11 mouse cellular contexts compared by ENCODE assay signal in genomic region chr19:6390251-6390650, GRCm38 (mm10). TPM values are rescaled to one million over a fixed set of nuclear protein-coding genes. Genes with fewer than 3 reads are reported as not detected.
DNase-seq lines count a peak whose midpoint lies in the region; ATAC-seq lines count a peak whose summit lies in the region.
"Had no signal": no experiment of that assay in that cellular context is flagged by ENCODE, and none has a peak within 500 bp of the region (broad histone marks: within the 10 kb centered on the region; RNA-seq: fewer than 3 reads in every experiment).

No protein-coding gene starts in this region.

- no peaks in the 10 kb centered on the region; the same call in 1 of the 2 replicates for H3K27me3 ChIP-seq in heart, embryonic 13.5 days (replicated peaks)
- no peaks in the 10 kb centered on the region for H3K27me3 ChIP-seq in neural tube, embryonic 13.5 days
- peaks cover 9% of the 10 kb centered on the region for H3K27me3 ChIP-seq in liver, embryonic 13.5 days
- H3K27me3 ChIP-seq: embryonic facial prominence, embryonic 12.5 days had no signal

- H3K4me3 ChIP-seq in heart, embryonic 13.5 days = no peak overlapping the region
- no peak overlapping the region for H3K4me3 ChIP-seq in neural tube, embryonic 13.5 days
- H3K4me3 ChIP-seq in liver, embryonic 13.5 days (replicated peaks) = no peak overlapping the region

- H3K27ac ChIP-seq in heart, embryonic 13.5 days (replicated peaks) = no peak overlapping the region
- no peak overlapping the region for H3K27ac ChIP-seq in neural tube, embryonic 13.5 days (replicated peaks)
- H3K27ac ChIP-seq in liver, embryonic 13.5 days = no peak overlapping the region
- H3K27ac ChIP-seq: embryonic facial prominence, embryonic 12.5 days; midbrain, embryonic 12.5 days had no signal

- H3K9me3 ChIP-seq in heart, embryonic 13.5 days = no peaks in the 10 kb centered on the region
- H3K9me3 ChIP-seq in neural tube, embryonic 13.5 days = no peaks in the 10 kb centered on the region
- H3K9me3 ChIP-seq in liver, embryonic 13.5 days (replicated peaks) = no peaks in the 10 kb centered on the region
- H3K9me3 ChIP-seq: embryonic facial prominence, embryonic 12.5 days; midbrain, embryonic 12.5 days had no signal

- H3K4me2 ChIP-seq in heart, embryonic 13.5 days = no peak overlapping the region
- peak overlapping the region; percentile 53 for H3K4me2 ChIP-seq in neural tube, embryonic 13.5 days
- H3K4me2 ChIP-seq in liver, embryonic 13.5 days = peak overlapping the region; percentile 61

- ATAC-seq in heart, embryonic 13.5 days (ENCODE audit: extremely low read depth, insufficient number of reproducible peaks, low FRiP score, low TSS enrichment) = no peak
- no peak for ATAC-seq in neural tube, embryonic 13.5 days (ENCODE audit: low read depth)
- no peak for ATAC-seq in liver, embryonic 13.5 days (ENCODE audit: low read depth)

- H3K4me1 ChIP-seq in heart, embryonic 13.5 days = peaks cover 26% of the 10 kb centered on the region
- peaks cover 8% of the 10 kb centered on the region for H3K4me1 ChIP-seq in neural tube, embryonic 13.5 days (replicated peaks)
- H3K4me1 ChIP-seq in liver, embryonic 13.5 days (replicated peaks) = peaks cover 25% of the 10 kb centered on the region

- no peak for DNase-seq in heart, adult 18-20 months
- DNase-seq in neural tube, embryonic 10.5 days (ENCODE audit: extremely low spot score, low spot score) = no peak
- DNase-seq in liver, embryonic 13.5 days = no peak
- no peak for DNase-seq in left cerebral cortex, adult 11 months (ENCODE audit: low spot score)
- no peak for DNase-seq in gastrocnemius, postnatal 10 days
- no peak for DNase-seq in right cerebral cortex, postnatal 4 days
- DNase-seq: kidney, adult 8-10 months had no signal

- 0 out of 2 replicates have a peak overlapping the region, but pooled peaks have one; percentile 40 for H3K9ac ChIP-seq in heart, embryonic 13.5 days
- H3K9ac ChIP-seq in neural tube, embryonic 13.5 days = no peak overlapping the region
- no peak overlapping the region for H3K9ac ChIP-seq in liver, embryonic 13.5 days
- H3K9ac ChIP-seq: midbrain, embryonic 12.5 days had no signal

- H3K36me3 ChIP-seq in heart, embryonic 13.5 days = peaks cover 80% of the 10 kb centered on the region
- no peaks in the 10 kb centered on the region for H3K36me3 ChIP-seq in neural tube, embryonic 13.5 days
- no peaks in the 10 kb centered on the region for H3K36me3 ChIP-seq in liver, embryonic 13.5 days
- H3K36me3 ChIP-seq: embryonic facial prominence, embryonic 12.5 days; midbrain, embryonic 12.5 days had no signal

- WGBS in heart, embryonic 13.5 days = 63% methylated on average over 6 of the region's 6 CpGs
- 62% methylated on average over 6 of the region's 6 CpGs for WGBS in neural tube, embryonic 13.5 days
- WGBS in liver, embryonic 13.5 days (ENCODE audit: insufficient replicate concordance) = 50% methylated on average over 6 of the region's 6 CpGs

RNA-seq across cellular contexts. Expression of gene Pygm, which starts 6.1 kb away (rescaled TPM):
- 203 and 219 TPM in 2 replicates for polyA plus RNA-seq in heart, embryonic 13.5 days (2015; fragmentation: Nextera tagmentation; extraction: Ambion mirVana)
- total RNA-seq in heart, adult 18-20 months (2021) = 1,000 to 10,000 TPM; 1,224 to 1,269 TPM
- polyA plus RNA-seq in neural tube, embryonic 13.5 days (2015; fragmentation: Nextera tagmentation; extraction: Ambion mirVana) = 5.7 and 6.3 TPM in 2 replicates
- 2.7 and 2.9 TPM in 2 replicates for polyA plus RNA-seq in liver, embryonic 13.5 days (2015; fragmentation: Nextera tagmentation; extraction: Ambion mirVana)
- total RNA-seq in gastrocnemius, postnatal 10 days (2021) = 1,000 to 10,000 TPM; 3,066 to 3,425 TPM

RNA-seq across cellular contexts. Expression of gene Rasgrp2, which starts 8.9 kb away (rescaled TPM):
- polyA plus RNA-seq in heart, embryonic 13.5 days (2015; fragmentation: Nextera tagmentation; extraction: Ambion mirVana) = 38.4 and 53.6 TPM in 2 replicates
- 10 to 100 TPM; 37.7 to 53.4 TPM for total RNA-seq in heart, adult 18-20 months (2021)
- polyA plus RNA-seq in neural tube, embryonic 13.5 days (2015; fragmentation: Nextera tagmentation; extraction: Ambion mirVana) = 44.1 and 49.9 TPM in 2 replicates
- 77.2 and 85.3 TPM in 2 replicates for polyA plus RNA-seq in liver, embryonic 13.5 days (2015; fragmentation: Nextera tagmentation; extraction: Ambion mirVana)
- 10 to 100 TPM; 30.5 to 31.4 TPM for total RNA-seq in gastrocnemius, postnatal 10 days (2021)

RNA-seq across cellular contexts. Expression of gene Sf1, which starts 26.8 kb away (rescaled TPM):
- 89.2 and 89.7 TPM in 2 replicates for polyA plus RNA-seq in heart, embryonic 13.5 days (2015; fragmentation: Nextera tagmentation; extraction: Ambion mirVana)
- 10 to 100 TPM; 66.5 to 94.7 TPM for total RNA-seq in heart, adult 18-20 months (2021)
- 107 and 119 TPM in 2 replicates for polyA plus RNA-seq in neural tube, embryonic 13.5 days (2015; fragmentation: Nextera tagmentation; extraction: Ambion mirVana)
- polyA plus RNA-seq in liver, embryonic 13.5 days (2015; fragmentation: Nextera tagmentation; extraction: Ambion mirVana) = 68.4 and 92.3 TPM in 2 replicates
- total RNA-seq in gastrocnemius, postnatal 10 days (2021) = 100 to 1,000 TPM in 1 of 2 experiments, 10 to 100 TPM in 1; 88.6 to 123 TPM

RNA-seq across cellular contexts. Expression of gene Nrxn2, which starts 28.3 kb away (rescaled TPM):
- polyA plus RNA-seq in heart, embryonic 13.5 days (2015; fragmentation: Nextera tagmentation; extraction: Ambion mirVana) = 0.52 and 0.70 TPM in 2 replicates
- total RNA-seq in heart, adult 18-20 months (2021) = 1 to 10 TPM; 4.3 to 4.8 TPM
- 24.0 and 28.9 TPM in 2 replicates for polyA plus RNA-seq in neural tube, embryonic 13.5 days (2015; fragmentation: Nextera tagmentation; extraction: Ambion mirVana)
- polyA plus RNA-seq in liver, embryonic 13.5 days (2015; fragmentation: Nextera tagmentation; extraction: Ambion mirVana) = 0.48 and 0.54 TPM in 2 replicates
- total RNA-seq in gastrocnemius, postnatal 10 days (2021) = 1 to 10 TPM; 3.1 to 3.3 TPM

RNA-seq across cellular contexts. Expression of gene Map4k2, which starts 49.3 kb away (rescaled TPM):
- 12.5 and 13.5 TPM in 2 replicates for polyA plus RNA-seq in heart, embryonic 13.5 days (2015; fragmentation: Nextera tagmentation; extraction: Ambion mirVana)
- total RNA-seq in heart, adult 18-20 months (2021) = 10 to 100 TPM; 30.7 to 43.0 TPM
- 13.5 and 17.0 TPM in 2 replicates for polyA plus RNA-seq in neural tube, embryonic 13.5 days (2015; fragmentation: Nextera tagmentation; extraction: Ambion mirVana)
- polyA plus RNA-seq in liver, embryonic 13.5 days (2015; fragmentation: Nextera tagmentation; extraction: Ambion mirVana) = 4.5 and 5.8 TPM in 2 replicates
- 10 to 100 TPM; 11.9 to 19.3 TPM for total RNA-seq in gastrocnemius, postnatal 10 days (2021)

Comparison
In these comparisons a context has a peak if more than half of its experiments do, and no peak if none do; other contexts are left out.
1. RNA of gene Pygm, which starts 6.1 kb away (polyA plus RNA-seq): 203 to 219 TPM in heart, embryonic 13.5 days; 5.7 to 6.3 TPM in neural tube, embryonic 13.5 days and 2.7 to 2.9 TPM in liver, embryonic 13.5 days; every median in the first group is over 10 times any median in the second.